Mouse (Mus musculus): Measurements from ENCODE around the gene Kat2b.
A peak's percentile ranks its signal among the peaks of the same experiment; 100 is the strongest.
"Not testable (repeated sequence)": the region's sequence is repeated elsewhere in the genome, so short reads cannot be mapped to it uniquely, and the experiment has no call there.

The Kat2b gene

GRCm38 (mm10) chr17:53659230-53659629 lies 92.6 kb downstream of the Kat2b start:
- DNase-seq (ENCODE audit: extremely low read depth, low read depth) = no peak

GRCm38 (mm10) chr17:53659738-53660137 lies 93.1 kb downstream of the Kat2b start:
- no peak for DNase-seq (ENCODE audit: extremely low read depth, low read depth)

GRCm38 (mm10) chr17:53661056-53661840 lies 94.6 kb downstream of the Kat2b start:
- DNase-seq (ENCODE audit: extremely low read depth, low read depth) = no peak

GRCm38 (mm10) chr17:53664267-53664666 lies 97.6 kb downstream of the Kat2b start:
- DNase-seq (ENCODE audit: extremely low read depth, low read depth) = no peak

- no peak for DNase-seq (ENCODE audit: extremely low read depth, low read depth)
These were observed 98.2 kb downstream of the Kat2b start for GRCm38 (mm10) chr17:53664703-53665382.

- no peak for DNase-seq (ENCODE audit: extremely low read depth, low read depth)
These were observed 103.8 kb downstream of the Kat2b start for GRCm38 (mm10) chr17:53670453-53670852.

GRCm38 (mm10) chr17:53678716-53679115 lies 112.1 kb downstream of the Kat2b start:
- DNase-seq (ENCODE audit: extremely low read depth, low read depth) = peak; percentile 26

GRCm38 (mm10) chr17:53688321-53688720 lies 121.7 kb downstream of the Kat2b start:
- no peak for DNase-seq (ENCODE audit: extremely low read depth, low read depth)

- peak; percentile 93 for DNase-seq (ENCODE audit: extremely low read depth, low read depth)
These were observed 122.5 kb downstream of the Kat2b start, which contains the start of gene Sgo1 for GRCm38 (mm10) chr17:53688877-53689802. Gene Sgo1 (minus strand): TSS chr17:53689333.

- peak; percentile 33 for DNase-seq (ENCODE audit: extremely low read depth, low read depth)
These were observed 123.3 kb downstream of the Kat2b start for GRCm38 (mm10) chr17:53689946-53690345.

- peak; percentile 21 for DNase-seq (ENCODE audit: extremely low read depth, low read depth)
These were observed 127.4 kb downstream of the Kat2b start for GRCm38 (mm10) chr17:53694039-53694438.

- not testable (repeated sequence) for DNase-seq (ENCODE audit: extremely low read depth, low read depth)
These were observed 130.9 kb downstream of the Kat2b start for GRCm38 (mm10) chr17:53697521-53697920.

GRCm38 (mm10) chr17:53714453-53714852 lies 147.8 kb downstream of the Kat2b start:
- DNase-seq (ENCODE audit: extremely low read depth, low read depth) = no peak

- DNase-seq (ENCODE audit: extremely low read depth, low read depth) = not testable (repeated sequence)
These were observed 148.5 kb downstream of the Kat2b start for GRCm38 (mm10) chr17:53715161-53715560.

GRCm38 (mm10) chr17:53718474-53718873 lies 151.8 kb downstream of the Kat2b start:
- no peak for DNase-seq (ENCODE audit: extremely low read depth, low read depth)

- not testable (repeated sequence) for DNase-seq (ENCODE audit: extremely low read depth, low read depth)
These were observed 152.3 kb downstream of the Kat2b start for GRCm38 (mm10) chr17:53718916-53719315.
